Mouse (Mus musculus) heart, postnatal 0 days (tissue): ENCODE results near the gene Pitpnm1.

ENCODE experiments used
- CTCF ChIP-seq: IDR thresholded peaks from 2 replicates; pipeline ENCODE4 v1.5.1; 2016; ENCODE audit warnings: antibody characterized with exemption, control low read depth, low read depth
- EP300 ChIP-seq: IDR thresholded peaks from 2 replicates; pipeline ENCODE4 v1.6.1; 2016; ENCODE audit warnings: antibody characterized with exemption, low read depth

GRCm38 (mm10) chr19:4163543-4163887 lies 63.7 kb downstream of the Pitpnm1 start:
- TF ChIP-seq CTCF = no peak
- peak; percentile 13; the same call in 1 of the 2 replicates for TF ChIP-seq EP300
